Mouse (Mus musculus): ENCODE results near the gene Olfr724. TPM values are rescaled to one million over a fixed set of nuclear protein-coding genes. Genes with fewer than 3 reads are reported as not detected.
"Not testable (repeated sequence)": the region's sequence is repeated elsewhere in the genome, so short reads cannot be mapped to it uniquely, and the experiment has no call there.

Gene Olfr724
- not detected in 2 replicates for polyA plus RNA-seq (2014; fragmentation: Nextera tagmentation; extraction: Ambion mirVana)

GRCm38 (mm10) chr14:49963174-49963573, at the start of gene Olfr724:
TSS of gene Olfr724 (minus strand) at chr14:49963274.
- not testable (repeated sequence) for H3K27me3 ChIP-seq (ENCODE audit: control insufficient read depth, insufficient read depth, low read length); H3K27ac ChIP-seq (ENCODE audit: low read depth, low read length)
- 72% methylated on average over 1 of the region's 1 CpGs for WGBS (ENCODE audit: insufficient replicate concordance)

GRCm38 (mm10) chr14:49955890-49956289, 7.2 kb downstream of the Olfr724 start:
- no peak for ATAC-seq (replicated peaks; ENCODE audit: insufficient number of reproducible peaks, low FRiP score, low TSS enrichment)
- H3K4me3 ChIP-seq (ENCODE audit: low read depth, low read length): no peak overlapping the region
- no peaks in the 10 kb centered on the region for H3K36me3 ChIP-seq (ENCODE audit: control insufficient read depth, insufficient read depth, low read length)
- H3K9me3 ChIP-seq (replicated peaks; ENCODE audit: control insufficient read depth, low read length): no peaks in the 10 kb centered on the region
- H3K4me1 ChIP-seq (ENCODE audit: control insufficient read depth, insufficient read depth, low read length): no peaks in the 10 kb centered on the region
- H3K9ac ChIP-seq (ENCODE audit: low read depth, low read length): no peak overlapping the region
- no peak overlapping the region for H3K27ac ChIP-seq (ENCODE audit: low read depth, low read length)
- H3K4me2 ChIP-seq: no peak overlapping the region
- 22% methylated on average over 2 of the region's 2 CpGs for WGBS (ENCODE audit: insufficient replicate concordance)
- no peaks in the 10 kb centered on the region for H3K27me3 ChIP-seq (ENCODE audit: control insufficient read depth, insufficient read depth, low read length)

More at GRCm38 (mm10) chr14:49963174-49963573, at the start of gene Olfr724:
- H3K4me3 ChIP-seq (ENCODE audit: low read depth, low read length); H3K4me1 ChIP-seq (ENCODE audit: control insufficient read depth, insufficient read depth, low read length); H3K9ac ChIP-seq (ENCODE audit: low read depth, low read length); H3K9me3 ChIP-seq (replicated peaks; ENCODE audit: control insufficient read depth, low read length); H3K4me2 ChIP-seq; ATAC-seq (replicated peaks; ENCODE audit: insufficient number of reproducible peaks, low FRiP score, low TSS enrichment); H3K36me3 ChIP-seq (ENCODE audit: control insufficient read depth, insufficient read depth, low read length): not testable (repeated sequence)

- not testable (repeated sequence) for H3K27ac ChIP-seq (ENCODE audit: low read depth, low read length); H3K36me3 ChIP-seq (ENCODE audit: control insufficient read depth, insufficient read depth, low read length); H3K4me1 ChIP-seq (ENCODE audit: control insufficient read depth, insufficient read depth, low read length); H3K9me3 ChIP-seq (replicated peaks; ENCODE audit: control insufficient read depth, low read length); ATAC-seq (replicated peaks; ENCODE audit: insufficient number of reproducible peaks, low FRiP score, low TSS enrichment); H3K27me3 ChIP-seq (ENCODE audit: control insufficient read depth, insufficient read depth, low read length); H3K4me2 ChIP-seq; H3K4me3 ChIP-seq (ENCODE audit: low read depth, low read length); H3K9ac ChIP-seq (ENCODE audit: low read depth, low read length)
Observed at GRCm38 (mm10) chr14:49931687-49932086, 31.4 kb downstream of the Olfr724 start, which contains the start of gene Olfr723. TSS of gene Olfr723 (minus strand) at chr14:49931787.

Other genes starting within 250 kb of the Olfr724 start
- 96.7 and 120 TPM in 2 replicates for gene Armh4, start 179.9 kb downstream of the Olfr724 start, polyA plus RNA-seq (2014; fragmentation: Nextera tagmentation; extraction: Ambion mirVana)
- not detected in 2 replicates for gene Olfr722, start 61.3 kb downstream of the Olfr724 start, polyA plus RNA-seq (2014; fragmentation: Nextera tagmentation; extraction: Ambion mirVana)
- gene Olfr723, start 31.5 kb downstream of the Olfr724 start, polyA plus RNA-seq (2014; fragmentation: Nextera tagmentation; extraction: Ambion mirVana): not detected in 2 replicates
- not detected in 2 replicates for gene Olfr725, start 77.1 kb upstream of the Olfr724 start, polyA plus RNA-seq (2014; fragmentation: Nextera tagmentation; extraction: Ambion mirVana)
- gene Olfr726, start 127.7 kb upstream of the Olfr724 start, polyA plus RNA-seq (2014; fragmentation: Nextera tagmentation; extraction: Ambion mirVana): not detected in 2 replicates
- gene Olfr727, start 159.9 kb upstream of the Olfr724 start, polyA plus RNA-seq (2014; fragmentation: Nextera tagmentation; extraction: Ambion mirVana): not detected in 2 replicates
- not detected in 2 replicates for gene Olfr728, start 179.4 kb upstream of the Olfr724 start, polyA plus RNA-seq (2014; fragmentation: Nextera tagmentation; extraction: Ambion mirVana)
- not detected in 2 replicates for gene Olfr729, start 189.6 kb upstream of the Olfr724 start, polyA plus RNA-seq (2014; fragmentation: Nextera tagmentation; extraction: Ambion mirVana)
- gene Olfr730, start 224.9 kb upstream of the Olfr724 start, polyA plus RNA-seq (2014; fragmentation: Nextera tagmentation; extraction: Ambion mirVana): not detected in 2 replicates

All from heart, embryonic 11.5 days (tissue).